Mouse (Mus musculus): ENCODE measurements around the gene Mmab.

Gene Mmab

DNA sequence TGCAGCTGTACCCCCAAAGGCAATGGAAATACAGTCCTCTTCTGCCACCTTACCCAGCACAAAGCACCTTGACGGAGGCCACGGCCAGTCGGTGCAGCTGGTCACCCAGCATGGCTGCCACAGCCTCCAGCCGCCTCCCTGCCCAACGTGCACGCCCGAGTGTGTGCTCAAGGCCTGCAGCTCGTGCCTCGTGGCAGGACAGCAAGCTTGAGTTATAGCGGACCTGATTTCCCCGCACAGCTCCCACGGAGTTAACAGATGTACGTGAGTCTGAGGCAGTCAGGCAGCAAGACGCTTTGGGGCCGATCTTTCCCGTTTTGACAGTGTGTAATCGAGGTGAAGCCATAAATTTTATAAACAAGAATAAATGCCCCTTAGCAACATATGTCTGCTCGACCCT lies 15.2 kb downstream of the Mmab start:
- DNase-seq (ENCODE audit: low spot score): no peak

DNA sequence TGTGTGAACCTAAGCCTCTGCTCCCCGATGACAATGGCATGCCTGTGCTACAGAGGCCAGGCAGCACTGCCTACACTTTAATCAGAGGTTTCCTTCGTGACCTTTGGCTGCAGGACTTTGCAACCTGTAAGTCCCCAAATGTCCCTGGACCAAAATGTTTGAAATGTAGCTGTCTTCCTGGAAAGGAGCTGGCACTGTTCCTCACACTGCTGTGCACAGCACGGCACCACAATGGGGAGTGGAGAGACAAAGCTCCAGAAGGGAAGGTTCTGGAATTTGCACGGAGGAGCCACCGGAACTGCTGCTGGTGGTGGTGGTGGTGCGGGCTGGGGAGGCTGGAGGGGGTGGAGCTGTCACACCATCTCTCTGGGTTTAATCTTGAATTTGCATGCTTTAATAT lies 17.1 kb downstream of the Mmab start:
- DNase-seq (ENCODE audit: low spot score): no peak

DNA sequence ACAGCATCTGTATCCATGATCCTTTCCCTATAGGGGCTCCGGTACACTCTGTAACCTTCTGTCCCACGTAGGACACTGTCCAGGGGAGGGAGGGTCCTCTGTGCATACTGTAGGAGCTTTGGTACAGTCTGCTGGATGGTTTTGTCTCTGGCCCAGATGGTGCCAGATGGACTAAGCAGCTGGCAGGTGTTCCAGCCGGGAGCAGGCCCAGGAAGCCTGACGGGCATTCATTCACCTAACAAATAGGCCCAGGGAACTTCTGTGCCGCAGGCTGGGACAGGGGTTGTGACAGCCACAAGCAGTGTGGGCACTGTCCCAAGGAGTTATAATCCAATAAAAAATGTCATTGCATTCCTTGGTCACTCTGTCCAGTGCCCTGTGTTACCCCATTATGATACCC lies 19.9 kb downstream of the Mmab start:
- no peak for DNase-seq (ENCODE audit: low spot score)

DNA sequence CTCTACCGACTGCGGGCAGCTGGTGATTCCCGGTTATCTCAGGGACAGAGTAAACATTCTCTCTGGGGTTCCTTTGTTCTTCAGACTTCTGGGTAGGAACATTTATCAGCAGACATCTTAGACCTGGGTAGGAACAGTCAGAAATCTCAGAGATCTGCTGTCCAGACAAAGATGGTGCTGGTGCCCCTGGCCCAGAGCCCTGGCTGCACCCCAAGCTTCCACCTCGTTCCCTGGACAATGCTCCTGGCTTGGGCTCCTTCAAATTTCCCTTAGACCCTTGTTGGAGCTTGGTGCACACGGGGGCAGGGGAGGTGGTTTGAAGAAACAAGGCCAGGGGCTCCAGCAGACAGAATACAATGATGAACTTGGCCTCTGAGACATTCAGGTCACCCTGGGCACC lies 21.3 kb downstream of the Mmab start:
- DNase-seq (ENCODE audit: low spot score): no peak

DNA sequence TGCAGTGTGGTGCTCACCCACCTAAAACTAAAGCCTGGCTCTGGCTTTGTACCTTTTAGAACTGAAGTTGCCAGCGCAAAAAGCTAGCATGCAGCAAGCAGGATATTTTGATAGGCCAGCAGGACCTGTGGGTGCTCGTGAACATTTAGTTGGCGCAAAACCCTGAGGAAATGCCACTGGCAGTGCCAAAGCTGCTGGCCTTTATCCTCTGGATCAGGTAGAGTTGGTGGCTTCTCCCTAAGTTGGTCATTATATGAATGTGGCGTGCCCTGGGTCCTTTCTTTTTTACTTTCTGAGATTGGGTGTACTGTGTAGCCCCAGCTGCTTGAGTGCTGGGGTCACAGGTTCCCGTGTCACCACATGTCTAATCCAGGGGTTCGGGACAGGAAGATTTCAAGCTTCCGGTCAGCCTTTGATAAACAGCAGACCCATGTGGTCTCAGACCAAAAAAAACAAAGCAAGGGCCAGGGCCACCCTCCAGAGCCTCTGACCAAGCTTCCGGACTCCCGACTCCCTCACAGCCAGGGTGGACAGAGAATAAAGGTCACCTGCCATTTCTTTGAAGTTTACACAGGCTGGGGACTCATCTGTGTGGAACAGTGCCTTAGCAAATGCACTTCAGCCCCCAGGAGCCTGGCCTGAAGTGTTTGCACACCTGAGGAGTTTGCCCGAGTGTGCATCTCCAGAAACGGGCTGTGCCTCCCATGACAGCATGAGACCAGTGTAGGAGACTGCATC lies 22.1 kb downstream of the Mmab start:
- DNase-seq (ENCODE audit: low spot score): no peak

DNA sequence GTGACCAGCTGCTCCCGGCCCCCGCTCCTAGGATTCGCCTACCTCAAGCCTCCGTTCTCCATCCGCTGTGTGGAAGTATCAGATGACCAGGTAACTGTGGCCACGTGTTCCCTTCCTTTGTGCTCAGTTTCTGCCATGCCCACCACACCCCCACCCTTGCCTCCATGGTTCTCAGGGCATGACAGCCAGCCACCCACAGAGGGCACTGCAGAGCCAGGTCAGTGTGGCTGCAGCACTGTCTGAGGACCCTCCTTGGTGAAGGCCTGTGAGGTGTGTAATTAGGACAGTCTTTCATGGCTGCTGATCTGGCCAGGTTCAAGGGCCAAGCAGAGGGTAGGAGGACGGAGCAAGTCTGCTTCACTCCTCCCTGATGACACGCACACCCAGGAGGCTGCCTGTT lies 25.3 kb downstream of the Mmab start:
- no peak for DNase-seq (ENCODE audit: low spot score)

DNA sequence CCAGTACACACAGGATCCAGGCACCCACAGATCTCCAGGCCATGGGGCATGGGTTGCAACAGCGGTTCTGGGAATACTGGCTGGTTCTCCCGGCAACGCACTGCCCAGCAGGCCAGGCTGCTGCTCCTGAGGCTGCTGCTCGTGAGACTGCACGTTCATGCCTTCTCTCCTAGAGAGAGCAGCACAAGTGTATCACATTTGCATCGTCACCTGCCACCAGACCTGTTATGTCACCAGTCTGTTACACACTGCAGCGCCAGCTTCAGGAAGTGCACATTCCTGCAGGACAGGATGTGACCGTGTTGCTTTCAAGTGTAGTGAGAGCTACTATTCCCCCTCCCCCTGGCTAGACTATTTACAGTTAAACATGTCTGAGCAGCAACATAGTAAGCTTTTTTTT lies 27.0 kb downstream of the Mmab start:
- no peak for DNase-seq (ENCODE audit: low spot score)

DNA sequence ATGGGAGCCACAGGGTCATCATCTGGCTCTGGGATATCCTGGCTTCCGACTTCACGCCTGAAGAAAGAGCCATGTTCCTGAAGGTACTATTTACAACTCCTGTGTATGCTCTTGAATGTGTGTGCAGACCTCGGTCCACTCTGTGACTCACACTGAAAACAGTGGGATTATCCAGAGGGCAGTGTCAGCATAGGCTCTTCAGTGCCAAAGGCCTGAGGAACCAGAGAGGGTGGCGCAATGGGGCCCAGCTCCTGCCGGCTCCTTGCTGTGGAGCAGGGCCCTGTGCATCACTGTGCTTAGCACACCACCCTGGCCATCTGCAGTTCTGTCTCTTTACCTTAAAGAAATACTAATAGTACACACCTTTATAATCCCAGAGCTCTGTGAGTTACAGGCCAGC lies 28.3 kb downstream of the Mmab start:
- DNase-seq (ENCODE audit: low spot score): no peak

DNA sequence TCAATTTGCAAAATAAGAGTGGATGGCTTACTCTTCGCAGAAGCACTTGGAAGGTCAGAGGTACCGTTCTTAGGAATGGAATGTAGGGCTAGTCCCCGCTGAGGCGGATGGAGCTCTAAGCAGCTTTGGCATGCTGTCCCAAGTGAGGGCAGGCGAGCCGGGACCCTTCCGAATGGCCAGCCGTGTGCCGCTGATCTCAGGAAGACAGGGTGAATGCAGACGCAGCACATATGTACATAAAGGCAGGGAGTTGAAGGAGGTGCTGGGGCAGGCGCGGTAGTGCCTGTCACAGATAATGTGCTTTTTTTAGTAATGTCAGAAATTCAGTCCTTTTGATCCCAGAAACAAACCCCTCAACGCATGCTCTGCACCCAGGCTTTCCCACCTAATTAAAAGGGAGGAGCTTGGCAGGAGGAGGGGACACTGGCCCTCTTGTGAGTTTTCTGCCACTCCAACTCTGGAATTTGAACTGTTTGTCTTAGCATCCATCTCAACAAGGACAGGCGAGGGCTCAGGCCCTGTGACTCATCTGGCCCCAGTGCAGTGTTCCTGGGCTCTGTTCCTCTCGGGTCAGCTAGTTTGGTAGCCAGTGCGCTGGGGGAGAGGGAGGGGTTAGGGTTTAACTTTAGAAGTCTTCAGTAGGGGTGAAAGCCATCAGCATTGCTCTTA lies 30.7 kb downstream of the Mmab start:
- DNase-seq (ENCODE audit: low spot score): no peak

DNA sequence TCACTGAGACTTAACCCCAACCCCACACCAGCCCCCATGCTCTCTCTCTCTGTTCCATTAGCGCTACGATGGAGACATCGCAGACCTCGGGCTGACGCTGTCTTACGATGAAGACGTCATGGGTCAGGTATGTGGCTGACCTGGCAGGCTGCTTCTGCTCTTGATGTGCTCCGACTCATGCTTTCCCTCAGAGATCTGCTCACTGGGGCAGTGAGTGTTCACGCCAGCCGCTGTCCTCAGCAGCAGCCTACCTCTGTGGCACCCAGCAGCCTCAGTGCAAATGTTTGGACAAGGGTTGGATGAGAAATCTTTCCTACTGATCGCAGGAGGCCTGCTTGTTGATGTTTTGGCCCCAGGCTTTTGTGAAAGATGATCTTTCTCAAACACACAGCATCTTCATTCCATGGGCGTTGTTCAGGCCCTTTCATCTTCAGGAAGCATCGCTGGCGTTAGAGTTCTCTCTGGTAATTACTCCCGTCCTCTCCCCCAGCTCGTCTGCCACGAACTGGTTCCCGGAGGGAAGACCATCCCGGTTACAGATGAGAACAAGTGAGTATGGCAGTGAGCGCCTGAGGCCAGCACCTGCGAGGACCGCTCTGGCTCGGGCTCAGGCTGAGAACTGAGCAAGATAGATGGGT lies 31.4 kb downstream of the Mmab start:
- no peak for DNase-seq (ENCODE audit: low spot score)

DNA sequence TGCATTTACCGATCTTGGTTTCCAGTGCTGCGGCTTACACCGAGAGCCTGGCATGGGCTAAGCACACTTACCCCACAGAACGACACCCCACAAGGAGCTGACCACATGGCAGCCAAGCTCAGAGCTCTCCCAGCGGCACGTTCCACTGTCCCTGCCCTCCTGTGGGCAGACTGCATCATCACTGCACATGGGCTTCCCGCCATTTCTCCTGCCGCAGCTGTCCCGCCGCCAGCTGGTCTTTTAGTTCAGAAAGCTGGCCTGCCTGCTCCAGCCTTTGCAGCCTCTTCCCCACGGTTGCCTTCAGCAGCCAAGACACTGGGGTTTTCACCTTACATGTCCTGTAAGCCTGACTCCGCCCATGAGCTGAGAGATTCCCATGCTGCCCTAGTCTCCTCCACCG lies 33.4 kb downstream of the Mmab start:
- DNase-seq (ENCODE audit: low spot score): no peak

DNA sequence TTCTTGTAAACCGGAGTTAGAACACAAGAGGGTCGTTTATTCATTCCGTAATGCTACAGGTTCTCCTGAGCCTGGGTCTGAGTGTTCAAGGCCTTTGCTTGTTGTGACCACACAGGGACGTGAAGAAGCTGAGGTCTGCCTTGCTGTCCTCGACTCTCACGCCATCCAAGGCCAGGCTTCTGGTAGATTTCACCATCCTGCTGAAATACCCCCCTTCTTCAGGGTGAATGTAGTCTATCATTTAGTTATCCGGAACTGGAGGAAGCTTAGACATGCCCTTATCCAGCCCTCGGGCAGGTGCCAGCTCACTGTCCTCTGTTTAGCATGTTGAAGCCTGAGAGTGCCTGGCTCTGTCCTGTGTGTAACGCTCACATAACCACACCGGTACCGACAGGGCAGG lies 35.0 kb downstream of the Mmab start:
- DNase-seq (ENCODE audit: low spot score): no peak

DNA sequence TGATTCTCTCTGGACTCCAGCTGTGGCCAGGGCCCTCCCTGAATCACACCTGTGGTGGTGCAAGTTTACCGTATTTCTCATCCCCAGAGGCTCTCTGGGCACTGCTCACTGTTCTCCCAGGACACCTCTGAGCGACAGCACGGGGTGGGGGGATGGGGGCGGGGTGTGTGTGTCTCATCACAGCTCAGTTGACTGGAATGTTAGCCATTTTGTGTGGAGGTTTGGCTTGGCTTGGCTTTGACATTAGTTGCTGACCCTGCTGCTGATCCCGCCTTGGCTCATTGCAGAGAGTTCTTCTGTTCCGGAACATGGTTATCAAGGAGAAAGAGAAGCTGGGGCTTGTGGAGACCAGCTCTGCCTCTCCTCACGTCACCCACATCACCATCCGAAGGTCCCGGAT lies 36.0 kb downstream of the Mmab start:
- no peak for DNase-seq (ENCODE audit: low spot score)

DNA sequence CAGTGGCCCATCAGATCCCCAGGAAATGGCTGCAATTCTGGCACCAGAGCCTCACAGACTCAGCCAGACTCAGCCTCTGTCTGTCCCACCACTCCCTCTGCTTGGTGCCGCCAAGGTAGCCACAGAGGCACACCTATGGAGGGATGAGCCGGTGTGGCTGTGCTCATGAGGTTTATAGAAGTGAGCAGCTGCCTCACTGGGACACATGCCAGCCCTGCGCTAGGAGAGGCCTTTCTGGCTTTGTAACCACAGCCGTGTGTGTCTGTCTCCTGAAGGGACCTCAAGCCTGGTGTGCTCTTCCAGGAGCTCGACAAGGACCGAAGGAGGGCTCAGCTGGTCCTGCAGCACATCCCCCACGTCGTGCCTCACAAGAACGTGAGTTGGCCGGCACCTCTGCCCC lies 36.6 kb downstream of the Mmab start:
- no peak for DNase-seq (ENCODE audit: low spot score)

DNA sequence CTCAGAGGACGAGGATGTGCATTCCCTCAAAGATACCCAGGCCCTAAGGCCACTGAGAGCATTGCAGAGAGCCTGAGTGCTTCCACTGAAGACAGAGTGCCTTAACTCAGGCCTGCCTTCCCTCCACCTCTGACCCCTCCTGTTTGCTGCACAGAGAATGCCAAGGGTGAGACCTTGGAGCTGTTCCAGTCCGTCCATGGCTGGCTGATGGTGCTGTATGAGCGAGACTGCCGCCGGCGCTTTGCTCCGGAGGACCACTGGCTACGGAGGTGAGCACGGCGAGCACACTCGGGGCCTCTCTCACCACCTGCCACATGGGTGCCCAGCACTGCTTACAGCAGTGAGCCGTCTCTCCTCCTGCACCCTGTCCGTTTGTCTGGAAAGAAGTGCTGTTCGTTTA lies 37.3 kb downstream of the Mmab start:
- DNase-seq (ENCODE audit: low spot score): no peak

DNA sequence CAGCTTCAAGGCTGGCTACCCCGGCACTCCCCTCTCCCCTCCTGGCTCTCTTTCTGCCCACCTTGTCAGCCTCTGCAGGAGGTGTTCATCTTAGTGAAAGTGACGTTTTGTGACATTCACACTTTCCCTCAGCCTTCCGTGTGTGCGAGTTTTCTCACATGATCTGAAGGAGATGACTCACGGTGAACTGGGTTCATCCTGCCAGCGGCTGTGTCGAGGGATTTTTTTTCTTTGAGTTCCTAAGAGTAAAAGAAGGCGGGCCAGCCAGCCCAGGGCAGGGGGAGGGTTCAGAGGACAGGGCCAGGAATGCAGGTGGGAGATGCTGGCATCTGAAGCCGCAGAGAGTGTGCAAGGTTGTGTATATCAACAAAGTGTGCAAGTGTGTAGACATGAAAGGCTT lies 50.7 kb downstream of the Mmab start:
- DNase-seq (ENCODE audit: low spot score): no peak

DNA sequence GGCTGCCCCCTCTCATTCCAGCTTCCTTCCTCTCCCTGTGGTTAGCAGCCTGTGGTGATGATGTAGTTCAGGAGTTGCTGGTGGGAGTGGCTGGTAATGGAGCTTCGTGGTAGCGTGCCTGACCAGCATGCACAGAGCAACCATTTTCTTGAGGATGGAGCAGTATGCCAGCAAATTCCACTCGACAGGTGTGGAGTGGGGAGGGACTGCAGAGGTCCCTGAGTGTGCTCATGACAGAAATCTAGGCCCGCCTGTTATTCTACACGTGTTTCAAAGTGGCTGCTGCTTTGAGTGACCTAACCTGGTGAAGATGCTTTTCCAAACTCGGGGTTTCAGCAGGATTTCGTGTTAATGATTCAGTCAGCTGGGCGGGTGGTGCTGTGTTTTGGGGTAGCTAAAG lies 59.4 kb downstream of the Mmab start:
- DNase-seq (ENCODE audit: low spot score): no peak

DNA sequence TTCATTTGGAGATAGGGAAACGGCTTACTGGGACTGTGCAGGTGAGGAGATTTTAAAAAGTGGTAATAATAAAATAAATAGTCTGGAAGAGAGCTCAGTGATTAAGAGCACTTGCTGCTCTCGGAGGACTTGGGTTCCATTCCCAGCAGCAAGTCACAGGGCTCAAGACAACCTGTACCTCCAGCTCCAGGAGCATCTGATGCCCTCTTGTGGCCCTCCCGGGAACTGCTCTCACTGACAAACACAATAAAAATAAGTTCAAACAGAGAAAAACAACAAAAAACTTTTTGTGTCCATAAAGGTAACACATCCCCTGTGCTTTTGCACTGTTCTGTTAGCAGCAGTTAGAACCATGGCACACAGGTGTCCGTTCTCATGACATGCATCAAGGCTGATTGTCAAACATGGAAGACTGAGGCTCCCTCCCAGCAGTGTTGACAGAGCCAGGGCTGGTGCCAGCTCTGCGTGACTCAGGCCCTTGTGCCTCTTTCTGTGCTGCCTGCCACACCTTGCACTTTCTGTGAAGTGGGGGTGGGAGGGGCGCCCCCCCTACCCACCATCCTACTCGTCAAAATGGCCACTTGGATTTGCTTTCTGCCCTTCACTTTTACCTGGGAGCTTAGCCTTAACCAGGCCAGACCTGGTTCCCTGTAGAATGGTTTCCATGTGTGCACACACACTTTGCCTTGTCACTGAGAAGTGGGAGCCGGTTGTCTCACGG lies 60.5 kb downstream of the Mmab start:
- no peak for DNase-seq (ENCODE audit: low spot score)
